Mouse (Mus musculus) small intestine, adult 2 months (tissue): Measurements from ENCODE around the gene Cbfb.

Experiments used
- CTCF ChIP-seq: fragments of 200-500 bp; IDR thresholded peaks from 2 replicates; pipeline ENCODE4 v1.5.1; 2012; ENCODE audit warnings: low read depth, mild to moderate bottlenecking, control low read depth, inconsistent platforms, low read length, moderate library complexity, mixed read lengths; ENCODE audit not compliant: insufficient replicate concordance, insufficient read length; ENCODE audit errors: extremely low read depth
- POLR2A ChIP-seq: fragments of 200-500 bp; IDR thresholded peaks from 2 replicates; pipeline ENCODE4 v1.6.1; 2012; ENCODE audit warnings: low read depth, mild to moderate bottlenecking, control low read depth, inconsistent platforms, low read length, moderate library complexity

DNA sequence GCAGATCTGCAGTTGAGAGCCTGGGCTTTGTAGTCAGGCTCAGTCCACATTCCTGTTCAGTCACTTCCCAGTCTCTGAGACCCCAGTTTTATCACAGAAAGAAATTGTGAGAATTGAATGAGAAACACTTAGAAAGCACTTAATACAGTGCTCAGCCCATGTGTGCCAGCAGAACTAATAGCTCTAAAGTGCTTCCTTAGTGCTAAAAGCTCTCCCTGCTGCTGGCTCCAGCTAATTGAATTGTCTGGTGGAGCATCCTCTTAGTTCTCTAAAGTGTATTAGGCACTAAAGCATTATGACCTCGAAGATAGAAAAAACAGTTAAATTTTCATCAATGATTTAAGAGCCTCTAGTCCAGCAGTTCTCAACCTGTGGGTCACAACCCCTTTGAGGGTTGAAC is 35.3 kb downstream of the Cbfb start:
- TF ChIP-seq CTCF (no peak), POLR2A (no peak)
